Mouse (Mus musculus): ENCODE data around the gene Fgfr2. TPM values are rescaled to one million over a fixed set of nuclear protein-coding genes. Genes with fewer than 3 reads are reported as not detected.

The Fgfr2 gene
- polyA plus RNA-seq, 1 experiment, result 3.0 TPM

GRCm38 (mm10) chr7:132646514-132646913 lies 476.6 kb downstream of the Fgfr2 start:
- Histone ChIP-seq H3K4me1 (ENCODE audit: control insufficient read depth, insufficient read depth, low read length) (no peaks in the 10 kb centered on the region), H3K27ac (ENCODE audit: control insufficient read depth, insufficient read depth, low read depth, low read length) (no peak overlapping the region), H3K4me3 (ENCODE audit: control insufficient read depth, low read depth, low read length) (no peak overlapping the region), H3K27me3 (ENCODE audit: control insufficient read depth, insufficient read depth, low read length) (no peaks in the 10 kb centered on the region), H3K36me3 (ENCODE audit: control insufficient read depth, insufficient read depth, low read length) (no peaks in the 10 kb centered on the region)
- TF ChIP-seq POLR2A (IDR thresholded peaks at IDR 0.05; ENCODE audit: control insufficient read depth, low read depth, low read length), result no peak
- TF ChIP-seq CTCF (IDR thresholded peaks at IDR 0.05; ENCODE audit: control insufficient read depth, insufficient read depth, insufficient replicate concordance, low read depth, low read length), result no peak

- no peak for TF ChIP-seq CTCF (IDR thresholded peaks at IDR 0.05; ENCODE audit: control insufficient read depth, insufficient read depth, insufficient replicate concordance, low read depth, low read length)
- TF ChIP-seq POLR2A (IDR thresholded peaks at IDR 0.05; ENCODE audit: control insufficient read depth, low read depth, low read length), result no peak
- H3K4me1 ChIP-seq (ENCODE audit: control insufficient read depth, insufficient read depth, low read length), result no peaks in the 10 kb centered on the region
- no peak overlapping the region for H3K4me3 ChIP-seq (ENCODE audit: control insufficient read depth, low read depth, low read length)
- H3K36me3 ChIP-seq (ENCODE audit: control insufficient read depth, insufficient read depth, low read length), result no peaks in the 10 kb centered on the region
- H3K27me3 ChIP-seq (ENCODE audit: control insufficient read depth, insufficient read depth, low read length), result no peaks in the 10 kb centered on the region
- no peak overlapping the region for H3K27ac ChIP-seq (ENCODE audit: control insufficient read depth, insufficient read depth, low read depth, low read length)
These were observed 478.4 kb downstream of the Fgfr2 start for GRCm38 (mm10) chr7:132644605-132645279.

GRCm38 (mm10) chr7:132641606-132642005 lies 481.5 kb downstream of the Fgfr2 start:
- no peak overlapping the region for H3K4me3 ChIP-seq (ENCODE audit: control insufficient read depth, low read depth, low read length)

GRCm38 (mm10) chr7:132640946-132641345 lies 482.2 kb downstream of the Fgfr2 start:
- H3K27ac ChIP-seq (ENCODE audit: control insufficient read depth, insufficient read depth, low read depth, low read length), result no peak overlapping the region
- H3K36me3 ChIP-seq (ENCODE audit: control insufficient read depth, insufficient read depth, low read length), result no peaks in the 10 kb centered on the region
- no peak overlapping the region for H3K4me3 ChIP-seq (ENCODE audit: control insufficient read depth, low read depth, low read length)
- H3K4me1 ChIP-seq (ENCODE audit: control insufficient read depth, insufficient read depth, low read length), result no peaks in the 10 kb centered on the region
- no peaks in the 10 kb centered on the region for H3K27me3 ChIP-seq (ENCODE audit: control insufficient read depth, insufficient read depth, low read length)
- TF ChIP-seq POLR2A (IDR thresholded peaks at IDR 0.05; ENCODE audit: control insufficient read depth, low read depth, low read length), result no peak
- no peak for TF ChIP-seq CTCF (IDR thresholded peaks at IDR 0.05; ENCODE audit: control insufficient read depth, insufficient read depth, insufficient replicate concordance, low read depth, low read length)

More at GRCm38 (mm10) chr7:132641606-132642005, 481.5 kb downstream of the Fgfr2 start:
- no peak for TF ChIP-seq POLR2A (IDR thresholded peaks at IDR 0.05; ENCODE audit: control insufficient read depth, low read depth, low read length)
- TF ChIP-seq CTCF (IDR thresholded peaks at IDR 0.05; ENCODE audit: control insufficient read depth, insufficient read depth, insufficient replicate concordance, low read depth, low read length), result no peak
- no peak overlapping the region for H3K27ac ChIP-seq (ENCODE audit: control insufficient read depth, insufficient read depth, low read depth, low read length)
- no peaks in the 10 kb centered on the region for H3K27me3 ChIP-seq (ENCODE audit: control insufficient read depth, insufficient read depth, low read length)
- no peaks in the 10 kb centered on the region for H3K4me1 ChIP-seq (ENCODE audit: control insufficient read depth, insufficient read depth, low read length)
- H3K36me3 ChIP-seq (ENCODE audit: control insufficient read depth, insufficient read depth, low read length), result no peaks in the 10 kb centered on the region

- H3K36me3 ChIP-seq (ENCODE audit: control insufficient read depth, insufficient read depth, low read length), result no peaks in the 10 kb centered on the region
- no peaks in the 10 kb centered on the region for H3K4me1 ChIP-seq (ENCODE audit: control insufficient read depth, insufficient read depth, low read length)
- TF ChIP-seq CTCF (IDR thresholded peaks at IDR 0.05; ENCODE audit: control insufficient read depth, insufficient read depth, insufficient replicate concordance, low read depth, low read length) (peak; percentile 41; the same call in 1 of the 2 replicates), POLR2A (IDR thresholded peaks at IDR 0.05; ENCODE audit: control insufficient read depth, low read depth, low read length) (no peak)
- no peaks in the 10 kb centered on the region for H3K27me3 ChIP-seq (ENCODE audit: control insufficient read depth, insufficient read depth, low read length)
- no peak overlapping the region for H3K4me3 ChIP-seq (ENCODE audit: control insufficient read depth, low read depth, low read length)
- no peak overlapping the region for H3K27ac ChIP-seq (ENCODE audit: control insufficient read depth, insufficient read depth, low read depth, low read length)
These were observed 484.6 kb downstream of the Fgfr2 start for GRCm38 (mm10) chr7:132638446-132639087.

GRCm38 (mm10) chr7:132637292-132637691 lies 485.9 kb downstream of the Fgfr2 start:
- no peaks in the 10 kb centered on the region for H3K4me1 ChIP-seq (ENCODE audit: control insufficient read depth, insufficient read depth, low read length)
- no peaks in the 10 kb centered on the region for H3K36me3 ChIP-seq (ENCODE audit: control insufficient read depth, insufficient read depth, low read length)
- no peak overlapping the region for H3K4me3 ChIP-seq (ENCODE audit: control insufficient read depth, low read depth, low read length)
- TF ChIP-seq POLR2A (IDR thresholded peaks at IDR 0.05; ENCODE audit: control insufficient read depth, low read depth, low read length) (no peak), CTCF (IDR thresholded peaks at IDR 0.05; ENCODE audit: control insufficient read depth, insufficient read depth, insufficient replicate concordance, low read depth, low read length) (no peak)
- no peak overlapping the region for H3K27ac ChIP-seq (ENCODE audit: control insufficient read depth, insufficient read depth, low read depth, low read length)
- no peaks in the 10 kb centered on the region for H3K27me3 ChIP-seq (ENCODE audit: control insufficient read depth, insufficient read depth, low read length)

- H3K4me3 ChIP-seq (ENCODE audit: control insufficient read depth, low read depth, low read length), result no peak overlapping the region
- no peak overlapping the region for H3K27ac ChIP-seq (ENCODE audit: control insufficient read depth, insufficient read depth, low read depth, low read length)
- TF ChIP-seq CTCF (IDR thresholded peaks at IDR 0.05; ENCODE audit: control insufficient read depth, insufficient read depth, insufficient replicate concordance, low read depth, low read length) (no peak), POLR2A (IDR thresholded peaks at IDR 0.05; ENCODE audit: control insufficient read depth, low read depth, low read length) (no peak)
- H3K4me1 ChIP-seq (ENCODE audit: control insufficient read depth, insufficient read depth, low read length), result no peaks in the 10 kb centered on the region
- H3K36me3 ChIP-seq (ENCODE audit: control insufficient read depth, insufficient read depth, low read length), result no peaks in the 10 kb centered on the region
- H3K27me3 ChIP-seq (ENCODE audit: control insufficient read depth, insufficient read depth, low read length), result no peaks in the 10 kb centered on the region
These were observed 491.8 kb downstream of the Fgfr2 start for GRCm38 (mm10) chr7:132631313-132631712.
